Mouse (Mus musculus) 3T3-L1 (cell line): ENCODE measurements around the gene Rsl1.
A peak's percentile ranks its signal among the peaks of the same experiment; 100 is the strongest.
"Not testable (repeated sequence)": the region's sequence is repeated elsewhere in the genome, so short reads cannot be mapped to it uniquely, and the experiment has no call there.

ENCODE experiments used
- DNase-seq: peaks from one replicate; pipeline ENCODE4 v3.0.0-alpha.2; 2015; ENCODE audit warnings: low read depth, low spot score

The Rsl1 gene

GRCm38 (mm10) chr13:67172991-67173722, at the start of gene Rsl1:
TSS of gene Rsl1 (plus strand) at chr13:67173182.
- peak; percentile 82 for DNase-seq

GRCm38 (mm10) chr13:67124460-67124859, 48.5 kb upstream of the Rsl1 start:
- DNase-seq = no peak

GRCm38 (mm10) chr13:67127507-67127906, 45.5 kb upstream of the Rsl1 start:
- DNase-seq = not testable (repeated sequence)

GRCm38 (mm10) chr13:67128038-67128721, 44.8 kb upstream of the Rsl1 start:
- peak; percentile 90 for DNase-seq

GRCm38 (mm10) chr13:67166122-67166521, 6.9 kb upstream of the Rsl1 start:
- DNase-seq = not testable (repeated sequence)

- DNase-seq = peak; percentile 39
These were observed 707 bp downstream of the Rsl1 start for GRCm38 (mm10) chr13:67173723-67174055.

- DNase-seq = peak; percentile 84
These were observed 21.4 kb downstream of the Rsl1 start, which contains the start of gene Zfp455 for GRCm38 (mm10) chr13:67194340-67194894. TSS of gene Zfp455 (plus strand) at chr13:67194506.

GRCm38 (mm10) chr13:67201656-67202055, 28.7 kb downstream of the Rsl1 start:
- no peak for DNase-seq

- DNase-seq = peak; percentile 20
These were observed 41.1 kb downstream of the Rsl1 start for GRCm38 (mm10) chr13:67214015-67214607.
